Mouse (Mus musculus): ENCODE data around the gene Auts2.

DNA sequence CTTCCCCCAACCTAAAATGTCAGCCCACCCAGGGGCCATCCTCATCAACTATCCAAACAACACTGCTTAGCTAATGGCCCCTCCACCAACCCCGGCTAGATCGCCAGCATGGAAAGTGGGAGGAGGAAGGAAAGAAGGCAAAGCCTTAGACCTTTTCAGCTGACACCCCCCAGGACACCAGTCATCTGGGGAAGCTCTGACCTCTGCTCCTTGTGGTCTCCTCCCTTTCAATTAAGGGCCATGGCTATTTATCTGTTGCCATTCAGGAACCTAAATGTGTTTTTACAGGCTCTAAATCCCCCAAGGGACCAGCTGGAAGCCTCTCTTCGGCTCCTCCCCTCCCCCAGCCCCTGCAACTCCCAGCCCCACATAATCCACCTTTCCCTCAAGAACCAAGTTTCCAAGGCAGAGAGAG is 42.3 kb downstream of the Auts2 start:
- TF ChIP-seq USF1 (IDR thresholded peaks at IDR 0.05; ENCODE audit: low read depth, low read length) (no peak), POLR2A (IDR thresholded peaks at IDR 0.05; ENCODE audit: low read depth, low read length) (no peak), E2F4 (IDR thresholded peaks at IDR 0.05; ENCODE audit: insufficient replicate concordance, low read depth, low read length) (no peak), NRF1 (IDR thresholded peaks at IDR 0.05; ENCODE audit: low read depth, low read length) (no peak), SMC3 (IDR thresholded peaks at IDR 0.05; ENCODE audit: low read depth, low read length) (no peak), CTCF (conservative IDR thresholded peaks at IDR 0.05 in 1 of 2, IDR thresholded peaks at IDR 0.05 in 1 of 2; ENCODE audit: low read depth in 2 of 2, low read length in 2 of 2) (no peak), SIN3A (IDR thresholded peaks at IDR 0.05; ENCODE audit: low read length) (no peak), TCF12 (IDR thresholded peaks at IDR 0.05; ENCODE audit: low read depth, low read length) (no peak), MAX (IDR thresholded peaks at IDR 0.05; ENCODE audit: low read length) (no peak), USF2 (conservative IDR thresholded peaks at IDR 0.05; ENCODE audit: low read depth, low read length) (no peak), ZC3H11A (IDR thresholded peaks at IDR 0.05; ENCODE audit: low read depth, low read length) (no peak), EP300 (IDR thresholded peaks at IDR 0.05; ENCODE audit: low read length) (no peak), TBP (conservative IDR thresholded peaks at IDR 0.05; ENCODE audit: low read depth, low read length) (no peak), ZKSCAN1 (IDR thresholded peaks at IDR 0.05; ENCODE audit: borderline replicate concordance, low read depth, low read length) (no peak)

All from CH12.LX (cell line).